Mouse (Mus musculus) liver, postnatal 0 days (tissue): ENCODE data around the gene Stxbp5.

ENCODE experiments used
- CTCF ChIP-seq: sonication (generic); IDR thresholded peaks from 2 replicates; pipeline ENCODE4 v1.5.1; 2016; ENCODE audit warnings: antibody characterized with exemption, low read depth
- EP300 ChIP-seq: IDR thresholded peaks from 2 replicates; pipeline ENCODE4 v1.6.1; 2016; ENCODE audit warnings: antibody characterized with exemption, low read depth, mild to moderate bottlenecking

- no peak for TF ChIP-seq CTCF
- no peak for TF ChIP-seq EP300
These were observed 114.4 kb downstream of the Stxbp5 start for GRCm38 (mm10) chr10:9786461-9786860.
